ENCODE assay signal across 7 mouse cellular contexts in the genomic region with DNA sequence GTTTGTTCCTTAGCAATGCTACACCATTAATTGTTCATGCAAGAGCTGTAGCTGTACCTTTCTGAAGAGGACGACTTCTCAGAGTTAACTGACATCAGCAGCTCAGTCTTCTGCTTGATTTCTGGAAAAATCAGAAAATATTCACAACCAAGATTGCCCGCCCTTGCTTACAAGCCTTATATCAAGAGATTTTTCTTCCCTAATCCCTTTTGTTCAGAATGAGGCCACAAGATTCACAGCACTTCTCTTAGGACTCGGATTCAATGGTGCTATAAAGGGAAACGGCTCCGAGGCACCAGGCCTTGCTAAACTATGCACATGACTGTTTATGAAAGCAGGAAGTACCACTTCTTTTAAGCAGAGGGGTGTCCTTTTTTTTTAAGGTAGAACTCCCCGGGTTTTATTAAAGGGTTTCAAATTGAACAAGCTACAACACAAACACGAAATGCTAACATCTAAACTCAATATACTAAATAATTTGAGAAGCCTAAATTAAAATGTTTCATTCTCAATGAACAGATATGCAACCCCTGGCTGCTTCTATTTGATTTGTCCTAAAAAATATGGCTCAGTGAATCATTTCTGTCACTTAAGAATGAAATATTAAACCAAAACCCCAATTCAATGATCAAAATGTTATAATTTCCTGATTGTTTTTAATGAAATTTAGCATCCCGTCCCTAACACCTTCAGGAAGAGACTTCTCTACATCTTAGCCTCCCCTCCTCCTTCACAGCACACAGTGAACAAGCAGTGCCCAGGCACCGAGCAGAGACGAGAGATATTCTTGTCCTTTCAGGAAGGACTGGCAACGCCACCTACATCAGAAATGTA.
DNase-seq lines count a peak whose midpoint lies in the region; ATAC-seq lines count a peak whose summit lies in the region.

No protein-coding gene starts in this region.

- peak overlapping the region; percentile 41 for H3K4me3 ChIP-seq in hindbrain, embryonic 14.5 days (replicated peaks; ENCODE audit: low read length)

- no peaks in the 10 kb centered on the region for H3K27me3 ChIP-seq in hindbrain, embryonic 14.5 days (ENCODE audit: control insufficient read depth, insufficient read depth, low read length)

- H3K27ac ChIP-seq in hindbrain, embryonic 14.5 days: peak overlapping the region; percentile 85

- DNase-seq in adipocyte (ENCODE audit: low spot score): peak; percentile 84
- DNase-seq in cerebellum, adult 9-11 months: peak; percentile 73
- DNase-seq in hindbrain, embryonic 14.5 days (ENCODE audit: low spot score): peak; percentile 79
- DNase-seq in layer of hippocampus, postnatal 36 days: peak; percentile 25 to 35
- DNase-seq in lung, postnatal 14 days: peak; percentile 53
- DNase-seq in retina, postnatal 7 days (ENCODE audit: low read depth, low spot score): peak; percentile 46

- 13% methylated on average over 11 of the region's 11 CpGs for WGBS in hindbrain, embryonic 14.5 days

- ATAC-seq in frontal cortex, adult (ENCODE audit: low TSS enrichment): peak; percentile 84
- ATAC-seq in hindbrain, embryonic 14.5 days (ENCODE audit: low FRiP score): peak; percentile 84

- no peaks in the 10 kb centered on the region for H3K9me3 ChIP-seq in hindbrain, embryonic 14.5 days (ENCODE audit: control insufficient read depth, low read length)

- peak overlapping the region; percentile 69 for H3K9ac ChIP-seq in hindbrain, embryonic 14.5 days

- H3K4me2 ChIP-seq in hindbrain, embryonic 14.5 days (replicated peaks): peak overlapping the region; percentile 61

- H3K36me3 ChIP-seq in hindbrain, embryonic 14.5 days (replicated peaks; ENCODE audit: control insufficient read depth, insufficient read depth): no peaks in the 10 kb centered on the region

- H3K4me1 ChIP-seq in hindbrain, embryonic 14.5 days (replicated peaks; ENCODE audit: control insufficient read depth, insufficient read depth, low read length): peaks cover 14% of the 10 kb centered on the region

Comparison
In these comparisons a context has a peak if more than half of its experiments do, and no peak if none do; other contexts are left out.
1. Peak in every context shown above with its lines: DNase-seq, ATAC-seq, H3K4me3 ChIP-seq and H3K27ac ChIP-seq.
2. DNase-seq: peak in every context shown above with its lines; median percentile 84 in adipocyte; 79 in hindbrain, embryonic 14.5 days; 73 in cerebellum, adult 9-11 months; 53 in lung, postnatal 14 days; 46 in retina, postnatal 7 days; 30 in layer of hippocampus, postnatal 36 days.